Mouse (Mus musculus): ENCODE results near the gene Pou6f2.

Gene Pou6f2

DNA sequence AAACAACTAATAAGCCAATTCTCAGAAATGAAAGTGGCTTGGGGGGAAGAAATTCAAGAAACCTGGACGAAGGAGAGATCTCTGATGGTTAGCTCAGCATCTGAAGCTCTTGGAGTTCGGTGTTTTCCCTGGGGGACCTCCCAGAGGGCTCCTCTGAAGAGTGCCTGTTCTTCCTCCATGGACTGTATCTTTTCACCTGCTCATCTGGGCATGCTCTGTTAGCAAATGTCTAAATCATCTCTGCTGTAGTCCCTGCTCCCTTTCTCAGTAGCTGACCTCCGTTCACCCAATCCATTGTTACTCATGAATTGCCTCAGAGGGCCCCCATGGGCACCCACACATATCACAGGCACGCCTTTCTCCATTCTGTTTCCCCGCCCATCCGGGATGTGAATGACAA, at the start of gene Pou6f2:
Pou6f2 (minus strand) TSS at position 101 of the 400 bp plus-strand sequence.
- DNase-seq, result no peak

DNA sequence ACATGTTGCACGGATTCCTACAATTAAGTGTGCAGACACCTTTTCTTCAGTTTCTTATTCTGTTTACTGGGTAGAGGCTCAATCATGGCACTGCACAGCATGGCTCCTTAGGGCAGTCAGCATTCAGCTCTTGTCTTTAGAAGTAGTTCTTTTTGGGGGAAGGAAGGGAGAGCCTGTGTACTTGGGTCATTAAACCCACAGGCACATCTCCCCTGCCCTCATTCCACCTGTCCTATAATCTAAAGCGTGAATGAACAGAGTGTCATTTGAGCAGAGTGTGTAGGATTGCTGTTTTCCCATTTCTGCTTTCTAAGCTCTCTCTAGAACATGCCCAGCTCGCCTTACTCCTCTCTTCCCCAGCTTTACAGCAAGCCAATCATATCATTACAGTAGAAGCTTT, 42.4 kb upstream of the Pou6f2 start:
- no peak for DNase-seq

DNA sequence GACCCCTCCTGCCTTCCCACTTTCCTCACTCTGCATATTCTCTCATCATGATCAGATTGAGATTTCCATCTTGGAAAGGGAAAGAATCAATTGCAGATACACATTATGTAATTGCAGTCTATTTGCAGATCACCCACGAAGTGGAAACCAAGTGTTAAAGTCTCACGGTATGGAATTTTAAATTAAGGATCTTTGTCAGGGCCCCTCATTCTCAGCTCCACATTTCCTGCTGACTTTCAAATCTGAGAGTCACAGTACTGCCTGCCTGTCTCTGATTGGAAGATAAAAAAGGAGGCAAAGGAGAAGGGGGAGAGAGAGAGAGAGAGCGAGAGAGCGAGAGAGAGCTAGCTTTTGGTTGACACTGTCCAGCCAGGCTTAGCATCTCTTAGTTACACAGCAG, 9.8 kb downstream of the Pou6f2 start:
- no peak for DNase-seq

DNA sequence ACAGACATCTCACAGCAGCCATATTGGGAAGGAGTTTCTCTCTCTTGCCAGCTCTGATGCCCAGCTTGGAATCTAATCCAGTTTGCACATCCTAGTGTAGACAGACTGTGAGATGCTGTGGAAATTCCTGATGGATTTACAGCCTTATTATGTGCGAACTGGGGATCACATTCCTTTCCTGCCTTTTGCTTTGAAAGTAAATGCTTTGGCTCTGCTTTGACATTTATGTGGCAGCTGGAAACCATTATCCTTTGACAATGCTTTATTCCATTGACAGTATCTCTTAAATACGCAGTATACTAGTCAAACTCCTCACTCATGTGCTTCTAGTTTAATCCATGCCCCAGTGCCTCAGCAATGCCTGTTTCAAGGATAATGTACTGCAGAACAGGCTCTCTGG, 34.1 kb downstream of the Pou6f2 start:
- DNase-seq, result no peak

DNA sequence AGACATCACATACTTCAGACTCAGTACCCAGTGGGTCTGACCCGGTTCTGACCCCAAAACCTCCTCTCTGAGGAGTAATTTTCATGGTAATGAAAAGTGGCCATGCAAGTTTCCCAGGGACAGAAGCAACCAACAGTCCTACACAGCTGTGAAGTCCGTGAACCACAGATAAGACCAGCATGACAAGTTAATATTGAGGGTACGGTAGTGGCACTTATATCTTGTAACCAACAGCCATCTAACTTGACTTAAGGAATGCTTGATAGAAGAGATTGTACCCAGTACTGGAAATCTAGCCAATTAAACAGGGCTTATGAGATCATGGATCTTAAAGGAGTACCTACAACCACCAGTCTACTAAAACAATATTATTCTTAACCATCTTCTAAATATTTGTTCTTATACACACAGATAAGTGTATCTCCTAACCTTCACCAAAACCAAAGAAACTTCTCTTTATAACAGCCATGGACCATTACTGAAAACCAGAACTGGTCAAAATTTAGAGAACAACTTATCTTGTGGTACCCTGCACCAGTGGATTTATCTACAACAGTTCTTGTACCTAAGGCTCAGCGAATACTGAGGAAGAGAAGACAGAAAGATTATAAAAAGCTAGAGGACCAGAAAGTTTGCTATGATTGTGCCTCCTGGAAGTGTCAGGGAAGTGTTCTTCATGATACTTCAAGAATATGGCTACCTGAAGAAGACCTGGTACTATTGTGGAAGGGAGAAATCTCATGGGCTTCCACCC, 52.7 kb downstream of the Pou6f2 start:
- no peak for DNase-seq

DNA sequence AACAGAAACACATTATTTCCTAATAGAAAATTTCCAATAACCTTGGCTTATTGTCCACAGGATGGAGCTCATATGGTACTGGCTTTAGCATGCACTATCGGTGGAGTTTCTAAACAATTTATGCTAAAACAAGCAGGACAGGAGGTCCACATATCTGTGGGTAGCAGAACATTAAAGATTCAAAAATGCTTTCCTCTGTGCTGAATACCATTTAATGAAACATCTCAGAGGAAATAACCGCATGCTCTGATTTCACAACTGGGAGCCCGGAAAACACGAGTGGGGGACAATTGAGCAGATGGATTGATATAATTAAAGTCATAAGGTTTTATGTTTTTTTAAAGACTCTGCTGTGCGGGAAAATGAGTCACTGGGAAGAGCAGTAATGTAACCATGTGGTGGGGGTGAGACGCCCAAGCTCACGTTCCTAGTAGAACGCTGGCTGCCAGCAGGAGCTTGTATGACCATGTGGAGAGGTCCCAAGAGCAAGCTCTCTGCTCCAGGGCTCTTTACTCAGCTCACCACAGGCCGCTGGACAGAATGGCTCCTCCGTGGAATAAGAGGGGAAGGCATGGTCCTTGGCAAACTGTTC, 58.5 kb downstream of the Pou6f2 start:
- no peak for DNase-seq

DNA sequence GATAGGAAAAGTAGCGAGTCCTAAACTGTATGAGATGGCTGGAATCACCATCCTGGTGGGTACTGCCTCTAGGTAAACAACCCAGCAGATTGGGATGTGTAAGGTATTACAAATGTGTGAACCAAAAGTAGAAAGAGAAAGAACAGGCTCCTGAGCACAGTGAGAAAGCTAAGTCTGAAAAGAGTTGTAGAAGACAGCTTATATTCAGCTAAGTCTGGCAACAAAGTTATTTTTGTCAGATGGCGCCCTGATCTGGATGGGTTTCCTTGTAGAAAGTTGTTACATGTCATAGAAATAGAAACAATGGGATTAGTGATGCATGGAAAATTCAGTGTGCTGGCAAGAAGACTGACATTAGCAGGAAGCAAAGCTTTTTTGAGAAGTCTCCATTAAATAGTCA, 59.5 kb downstream of the Pou6f2 start:
- DNase-seq, result no peak

DNA sequence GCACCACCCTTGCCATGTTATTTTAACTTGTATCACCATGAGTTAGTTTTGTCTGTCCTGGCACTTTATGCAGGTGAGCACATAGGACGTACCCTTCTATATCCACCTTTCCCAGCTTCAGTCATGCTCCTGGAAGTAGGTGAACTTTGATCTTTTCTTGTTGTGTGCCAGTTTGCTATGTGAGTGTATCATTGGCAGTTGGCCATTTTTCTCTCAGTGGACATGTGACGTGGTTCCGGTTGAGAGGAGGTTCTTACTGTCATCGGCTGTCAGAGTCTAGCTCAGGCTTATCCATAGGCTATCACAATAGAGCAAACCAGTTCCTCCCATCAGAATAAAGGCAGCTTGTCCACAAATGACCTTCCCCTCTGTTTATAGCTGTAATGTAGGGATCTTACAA, 63.5 kb downstream of the Pou6f2 start:
- DNase-seq, result no peak

DNA sequence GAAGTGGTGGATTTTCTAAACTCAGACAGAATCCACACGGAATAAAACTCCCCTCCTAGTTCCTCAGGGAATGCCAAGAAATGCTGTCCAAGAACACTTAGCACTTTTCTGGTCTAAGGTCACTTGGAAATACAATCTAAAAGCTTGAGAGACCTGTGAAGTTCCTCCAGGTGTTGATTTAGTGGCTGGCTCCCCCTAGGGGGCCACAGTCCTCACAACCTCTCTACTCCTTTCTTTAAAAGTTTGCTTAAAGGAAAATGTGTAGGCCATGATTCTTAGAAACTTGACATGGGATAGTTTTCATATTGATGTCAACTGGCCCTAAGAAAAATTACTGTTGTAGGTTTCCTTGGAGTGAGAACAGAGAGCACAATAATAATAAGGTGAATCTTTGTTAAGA, 64.9 kb downstream of the Pou6f2 start:
- DNase-seq, result no peak

DNA sequence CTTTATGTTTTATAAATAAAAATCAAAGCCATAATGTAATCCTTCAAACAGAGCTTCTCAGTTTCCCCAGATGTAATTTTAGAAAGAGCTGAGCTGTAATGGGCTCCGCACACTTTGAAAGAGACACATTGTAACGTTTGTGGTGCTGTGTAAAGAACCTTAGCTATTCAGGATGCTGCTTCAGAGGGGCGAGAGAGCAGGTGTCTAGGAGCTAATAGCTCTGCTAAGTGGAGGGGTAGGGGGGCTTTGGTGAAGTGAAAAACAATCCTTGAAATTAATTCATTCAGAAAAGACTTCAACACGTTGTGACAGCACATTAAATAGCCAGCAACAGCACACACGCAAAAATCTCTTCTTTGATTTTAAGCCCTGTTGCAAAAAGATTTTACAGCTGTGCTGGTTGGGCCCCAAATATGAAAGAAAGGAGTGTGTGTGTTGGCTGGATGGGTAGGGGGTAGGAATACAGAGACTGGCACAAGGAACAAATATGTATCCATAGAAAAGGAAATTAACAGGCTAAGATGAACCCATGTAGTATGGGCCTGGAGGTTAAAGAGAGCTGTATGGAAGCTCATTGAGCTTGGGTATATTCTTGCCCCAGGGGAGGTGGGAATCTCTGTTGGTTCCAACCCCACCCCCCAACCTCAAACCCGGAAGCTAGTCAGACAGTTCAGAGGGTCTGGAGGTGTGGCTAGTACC, 73.4 kb downstream of the Pou6f2 start:
- no peak for DNase-seq

DNA sequence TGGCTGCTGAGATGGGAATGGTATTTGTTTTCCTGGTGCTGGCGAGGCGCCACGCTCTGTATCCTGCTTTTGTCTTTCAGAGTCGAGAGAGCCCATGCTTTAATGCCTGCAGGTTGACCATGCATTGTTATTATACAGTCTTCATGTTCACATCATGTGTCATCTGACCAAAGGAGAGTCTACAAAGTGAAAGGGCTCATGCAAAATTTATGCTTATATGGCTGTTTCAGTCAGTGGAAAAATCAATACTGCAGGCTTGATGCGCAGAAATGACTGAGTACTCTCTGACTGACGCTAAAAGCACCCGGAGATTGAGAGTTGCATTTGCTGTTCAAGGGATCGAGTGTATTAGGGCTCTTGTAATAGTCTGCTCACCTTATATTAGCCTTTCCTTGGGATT, 74.1 kb downstream of the Pou6f2 start:
- DNase-seq, result no peak

DNA sequence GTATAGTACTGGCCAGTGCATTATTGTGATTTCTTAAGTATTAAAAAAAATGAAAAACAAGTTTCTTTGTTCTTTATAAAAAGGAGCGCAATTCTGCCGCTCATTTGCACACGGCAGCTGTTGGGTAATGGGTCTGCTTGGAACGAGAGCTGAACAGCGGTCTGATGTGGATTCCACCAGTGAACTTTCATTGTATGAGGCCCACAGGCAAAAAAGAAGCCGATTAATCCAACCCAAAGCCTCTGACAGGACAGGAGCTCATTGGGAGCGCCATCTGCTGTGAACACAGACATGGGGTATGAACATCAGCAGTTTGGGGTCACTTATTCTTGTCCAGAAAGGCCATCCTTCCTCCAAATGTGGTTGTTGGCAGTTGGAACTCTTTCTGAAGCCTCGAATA, 84.9 kb downstream of the Pou6f2 start:
- DNase-seq, result no peak

DNA sequence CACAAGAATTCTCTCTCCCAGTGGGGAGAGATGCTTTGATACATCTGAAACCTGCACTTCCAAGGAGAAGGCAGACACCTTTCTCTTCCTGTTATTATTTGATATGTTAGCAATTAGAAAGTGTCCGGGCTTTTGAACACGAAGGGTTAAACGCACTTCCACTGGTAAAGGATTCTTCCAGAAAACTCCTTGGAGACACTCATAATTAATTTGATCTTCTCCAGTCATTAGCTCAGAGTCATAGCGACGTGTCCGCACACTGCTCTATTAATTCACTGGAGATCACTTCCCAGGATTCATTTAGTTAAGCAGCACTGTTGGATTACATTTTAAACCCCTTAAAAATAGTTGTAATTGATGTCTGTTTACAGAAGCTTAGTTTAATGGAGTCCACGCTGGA, 88.5 kb downstream of the Pou6f2 start:
- DNase-seq, result no peak

DNA sequence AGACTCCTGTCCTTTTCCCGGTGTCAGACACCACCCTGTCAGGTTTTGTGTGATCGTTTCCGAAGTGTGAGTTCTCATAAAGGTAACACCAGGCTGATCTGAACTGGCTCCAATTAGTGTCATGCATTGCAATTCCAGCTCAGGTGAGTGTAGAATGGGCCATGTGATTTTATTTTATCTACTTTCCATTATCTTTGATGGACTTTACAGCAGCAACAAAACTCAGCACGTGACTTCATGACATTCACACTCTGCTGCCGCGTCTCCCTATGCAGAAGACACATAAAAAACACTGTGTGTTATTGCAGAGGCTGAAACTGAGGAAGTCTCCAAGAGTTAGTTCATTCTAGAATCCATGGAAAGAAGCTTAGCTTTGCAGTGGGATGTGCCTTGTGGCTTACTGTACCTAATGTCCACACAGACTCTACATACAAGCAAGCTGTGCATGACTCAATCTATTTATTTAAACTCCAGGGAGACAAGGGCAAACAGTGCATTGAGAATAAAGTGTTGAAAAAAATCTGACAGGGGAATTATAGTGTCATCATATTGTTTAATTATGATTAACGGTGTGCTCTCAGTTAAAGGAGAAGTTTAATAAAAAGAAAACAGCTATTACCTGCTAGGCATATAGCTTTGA, 90.9 kb downstream of the Pou6f2 start:
- DNase-seq, result no peak

DNA sequence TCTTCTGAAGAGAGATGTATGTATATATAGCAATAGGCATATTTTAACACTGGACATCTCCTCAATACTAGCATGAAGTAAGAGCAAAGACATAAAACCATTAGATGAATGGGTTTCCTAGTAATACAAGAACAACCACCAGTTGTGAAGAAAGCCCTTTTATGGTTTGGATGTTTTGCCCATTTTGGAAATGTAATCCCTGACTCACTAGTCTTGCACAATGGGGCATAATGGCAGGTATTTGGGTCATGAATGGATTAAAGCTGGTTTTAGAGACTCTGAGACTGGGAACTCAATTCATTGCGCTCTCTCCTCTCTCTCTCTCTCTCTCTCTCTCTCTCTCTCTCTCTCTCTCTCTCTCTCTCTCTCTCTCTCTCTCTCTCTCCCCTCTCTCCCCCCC, 97.5 kb downstream of the Pou6f2 start:
- no peak for DNase-seq

DNA sequence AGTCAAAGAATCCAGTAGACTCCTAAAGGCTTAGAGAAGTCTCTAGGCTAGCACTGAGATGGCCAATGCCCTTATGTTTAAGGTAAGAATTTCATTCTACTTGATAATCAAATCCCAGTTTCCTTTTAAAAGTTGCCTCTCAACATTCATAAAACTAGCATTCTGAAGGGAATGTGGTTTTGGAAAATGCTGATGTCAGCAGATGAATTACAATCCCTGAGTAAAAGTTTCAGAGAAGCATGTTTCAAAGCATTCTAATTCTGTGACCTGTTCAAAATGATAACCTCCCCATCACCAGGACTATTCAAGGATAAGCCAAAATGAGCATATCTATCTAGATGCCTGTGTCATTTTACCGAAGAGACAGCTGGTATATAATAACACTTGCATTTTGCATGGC, 104.0 kb downstream of the Pou6f2 start:
- no peak for DNase-seq

DNA sequence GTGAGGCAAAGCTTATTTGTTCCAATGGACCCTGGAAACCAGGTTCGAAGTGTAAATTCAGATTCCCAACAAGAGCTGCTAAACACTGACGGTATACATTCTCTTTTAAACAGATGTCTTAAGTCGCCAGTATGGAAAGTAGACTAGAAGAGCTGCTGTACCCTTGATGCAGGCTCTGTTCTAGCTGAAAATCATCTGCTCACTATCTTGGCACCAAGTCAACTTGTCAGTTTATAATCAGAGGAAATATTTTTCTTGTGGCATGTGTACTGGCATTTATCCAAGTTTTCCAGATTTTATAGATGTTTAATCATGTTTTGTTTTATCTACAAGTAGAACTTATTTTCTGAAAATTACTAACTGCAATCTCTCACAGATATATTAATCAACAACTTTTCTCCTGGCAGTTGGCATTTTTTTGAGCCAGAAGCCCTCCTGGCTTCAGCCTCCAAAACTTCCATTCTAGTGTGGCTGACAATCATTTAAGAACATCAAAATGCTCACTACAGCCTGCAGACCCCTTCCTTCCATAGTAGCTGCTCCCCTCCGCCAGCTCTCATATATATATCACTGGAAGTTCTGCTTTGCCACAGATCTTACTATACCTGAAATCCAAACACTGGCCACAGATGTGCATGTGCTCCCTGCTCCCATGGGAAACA, 107.1 kb downstream of the Pou6f2 start:
- DNase-seq, result no peak

DNA sequence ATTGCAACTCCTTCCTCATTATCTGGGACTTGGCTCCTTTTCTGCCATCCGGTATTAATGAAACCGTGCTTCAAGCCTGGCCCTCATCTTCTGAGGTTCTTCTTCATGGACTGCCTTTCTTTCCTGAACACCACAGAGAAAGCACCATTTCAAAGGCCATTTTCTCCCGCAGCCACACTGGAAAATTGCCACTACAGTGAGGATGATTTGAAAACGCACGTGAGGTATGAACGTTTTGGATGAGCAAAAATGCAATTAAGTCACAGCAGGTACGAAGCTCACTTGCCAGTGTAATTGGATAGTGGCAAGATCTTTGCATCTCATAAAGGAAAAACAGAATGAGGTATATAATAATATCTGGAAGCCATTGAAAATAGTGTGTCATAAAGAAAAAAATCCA, 110.0 kb downstream of the Pou6f2 start:
- DNase-seq, result no peak

DNA sequence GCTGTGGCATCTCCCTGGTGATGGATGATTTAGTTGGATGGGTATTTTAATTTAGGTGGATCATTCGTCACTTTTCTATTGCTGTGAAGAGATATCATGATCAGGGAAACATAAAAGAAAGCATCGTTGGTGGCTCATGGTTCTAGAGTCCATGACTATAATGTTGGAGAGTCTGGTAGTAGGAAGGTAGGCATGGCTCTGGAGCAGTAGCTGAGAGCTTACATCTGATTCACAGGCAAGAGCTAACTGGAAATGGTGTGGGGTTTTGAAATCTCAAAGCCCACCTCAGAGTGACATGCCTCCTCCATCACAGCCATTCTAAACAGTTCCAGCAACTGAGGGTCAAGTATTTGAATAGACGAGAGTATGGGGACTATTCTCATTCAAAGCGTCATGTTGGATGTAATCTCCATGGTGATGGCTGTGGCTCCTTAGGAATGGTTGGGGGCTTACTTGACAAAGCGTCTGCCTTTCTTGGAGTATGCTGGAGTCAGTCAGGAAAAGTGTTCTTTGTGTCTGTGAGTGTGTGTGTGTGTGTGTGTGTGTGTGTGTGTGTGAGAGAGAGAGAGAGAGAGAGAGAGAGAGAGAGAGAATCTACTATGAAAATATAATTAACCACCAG, 115.0 kb downstream of the Pou6f2 start:
- DNase-seq, result no peak

DNA sequence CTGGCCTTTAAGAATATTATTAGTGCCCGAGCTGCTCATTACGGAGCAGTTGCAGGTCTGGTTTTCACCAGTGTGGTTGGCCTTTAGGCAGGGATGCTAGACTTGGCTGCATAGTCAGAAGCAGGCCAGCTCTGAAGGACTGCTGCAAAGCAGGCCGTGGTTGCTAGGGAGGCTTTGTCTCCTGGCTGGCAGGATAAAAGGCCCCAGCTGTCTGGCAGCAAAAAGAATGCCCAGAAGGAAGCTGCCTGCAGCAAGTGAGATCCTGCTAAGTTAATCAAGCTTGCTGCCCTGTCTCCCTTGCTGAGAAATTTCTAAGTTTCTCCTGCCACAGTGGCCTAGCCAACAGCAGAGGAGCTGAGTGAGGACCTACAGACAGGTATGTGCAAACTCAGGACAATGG, 116.4 kb downstream of the Pou6f2 start:
- no peak for DNase-seq

DNA sequence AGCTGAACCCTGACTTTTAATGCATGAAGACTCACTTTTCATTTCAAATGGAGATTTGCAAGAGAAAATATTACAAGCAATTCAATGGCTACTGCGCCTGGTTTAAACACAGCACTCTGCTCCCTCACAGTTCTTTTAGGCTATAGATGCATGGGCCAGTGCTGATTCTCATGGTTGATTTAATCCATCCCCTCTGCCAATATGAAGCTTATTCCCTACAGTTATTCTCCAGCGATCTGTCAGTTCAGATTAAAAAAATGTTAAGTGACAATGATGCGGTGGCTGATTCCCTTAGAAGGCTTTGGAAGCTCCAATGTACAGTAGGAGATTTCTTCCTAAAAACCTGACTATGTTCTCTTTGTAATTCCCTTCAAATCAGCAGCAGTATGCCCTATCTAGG, 144.4 kb downstream of the Pou6f2 start:
- DNase-seq, result no peak

DNA sequence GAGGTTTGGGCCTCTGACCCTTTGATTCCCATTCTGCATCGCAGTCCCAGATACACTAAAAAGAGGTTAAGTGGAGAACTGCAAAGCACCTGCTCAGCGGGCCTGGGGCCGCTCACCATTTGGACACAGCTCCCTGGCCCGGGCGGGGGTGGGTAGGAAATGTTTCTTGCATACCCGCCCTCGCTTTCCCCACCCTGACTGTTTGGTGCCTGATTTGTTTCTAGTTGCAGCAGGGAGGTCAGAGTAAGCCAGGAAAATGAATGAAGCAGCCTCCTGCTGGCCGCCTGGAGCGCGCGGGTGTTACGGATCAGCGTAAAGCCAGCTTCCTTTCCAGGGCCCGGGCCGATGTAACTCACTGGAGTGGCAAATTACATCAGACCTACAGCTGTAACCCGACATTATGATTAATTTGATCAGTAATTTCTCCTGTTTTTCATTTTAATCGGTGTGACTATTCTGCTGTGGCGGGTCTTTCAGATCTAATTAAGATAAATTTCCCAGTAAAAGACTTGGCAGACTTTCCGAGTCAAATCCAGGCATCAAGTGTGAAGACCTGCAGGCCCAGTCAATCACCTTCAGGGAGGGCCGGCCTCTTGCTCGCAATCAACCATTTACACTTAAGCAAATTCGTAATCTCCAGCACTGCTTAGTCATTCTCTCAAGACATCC, 178.8 kb downstream of the Pou6f2 start:
- DNase-seq, result no peak
